In genomic region chr14:51088970-51089673, GRCm38 (mm10) we compare ENCODE assay signal across 7 mouse cellular contexts. TPM values are rescaled to one million over a fixed set of nuclear protein-coding genes. Genes with fewer than 3 reads are reported as not detected.
DNase-seq lines count a peak whose midpoint lies in the region; ATAC-seq lines count a peak whose summit lies in the region.

No protein-coding gene starts in this region.

- WGBS in intestine, embryonic 15.5 days = under 1% methylated on average over 34 of the region's 34 CpGs
- WGBS in midbrain, embryonic 10.5 days = under 1% methylated on average over 34 of the region's 34 CpGs

- peak; percentile 90 for ATAC-seq in intestine, embryonic 15.5 days

- H3K36me3 ChIP-seq in intestine, embryonic 15.5 days = no peaks in the 10 kb centered on the region
- no peaks in the 10 kb centered on the region for H3K36me3 ChIP-seq in midbrain, embryonic 10.5 days

- H3K27me3 ChIP-seq in intestine, embryonic 15.5 days (replicated peaks) = no peaks in the 10 kb centered on the region
- peaks cover 36% of the 10 kb centered on the region for H3K27me3 ChIP-seq in midbrain, embryonic 10.5 days (ENCODE audit: low read depth, poor library complexity, severe bottlenecking)

- no peaks in the 10 kb centered on the region for H3K9me3 ChIP-seq in intestine, embryonic 15.5 days
- H3K9me3 ChIP-seq in midbrain, embryonic 10.5 days (replicated peaks) = no peaks in the 10 kb centered on the region

- peak overlapping the region; percentile 57 for H3K9ac ChIP-seq in intestine, embryonic 15.5 days

- peak overlapping the region; percentile 63 for H3K4me3 ChIP-seq in intestine, embryonic 15.5 days (replicated peaks)
- H3K4me3 ChIP-seq in midbrain, embryonic 10.5 days = peak overlapping the region; percentile 67

- H3K4me1 ChIP-seq in intestine, embryonic 15.5 days (replicated peaks) = 0 out of 2 replicates have a peak, but pooled peaks cover 2% of the 10 kb centered on the region
- peaks cover 9% of the 10 kb centered on the region for H3K4me1 ChIP-seq in midbrain, embryonic 10.5 days

- H3K27ac ChIP-seq in intestine, embryonic 15.5 days = peak overlapping the region; percentile 87
- H3K27ac ChIP-seq in midbrain, embryonic 10.5 days (replicated peaks) = peak overlapping the region; percentile 84

- peak overlapping the region; percentile 77 for H3K4me2 ChIP-seq in intestine, embryonic 15.5 days (replicated peaks)

- intact Hi-C loops in left cerebral cortex, postnatal 25 days (cut with DNase I) = loop anchor here (1.0 to 10.0 kb wide), 4 partner anchors 25 to 926 kb away; partner anchors contain the start of genes Ccnb1ip1, Parp2 and Tmem253

- DNase-seq in adrenal gland, adult 18-20 months (ENCODE audit: low spot score in 2 of 2) = peak; percentile 96 to 99
- peak; percentile 94 for DNase-seq in embryo, embryonic 11 days
- DNase-seq in gastrocnemius, postnatal 25 days = peak; percentile 94
- DNase-seq in left cerebral cortex, postnatal 25 days (ENCODE audit: low spot score in 2 of 2) = peak; percentile 98 to 99
- DNase-seq in midbrain, embryonic 10.5 days (ENCODE audit: low spot score) = peak; percentile 96
- DNase-seq in right cerebral cortex, postnatal 4 days = peak; percentile 96

RNA-seq across cellular contexts. Expression of gene Rnase4, which starts 1.8 kb away (rescaled TPM):
- total RNA-seq in adrenal gland, adult 18-20 months (2021) = 10 to 100 TPM; 44.8 to 61.9 TPM
- 10 to 100 TPM; 30.5 to 40.6 TPM for total RNA-seq in gastrocnemius, postnatal 25 days (2021)
- 209 and 240 TPM in 2 replicates for polyA plus RNA-seq in intestine, embryonic 15.5 days (2015; fragmentation: Nextera tagmentation; extraction: Ambion mirVana)
- total RNA-seq in left cerebral cortex, postnatal 25 days (2021) = 10 to 100 TPM; 20.5 to 21.8 TPM
- polyA plus RNA-seq in midbrain, embryonic 10.5 days (2016; fragmentation: Nextera tagmentation; extraction: Ambion mirVana) = 8.2 and 9.5 TPM in 2 replicates

RNA-seq across cellular contexts. Expression of gene Ang, which starts 1.8 kb away (rescaled TPM):
- total RNA-seq in adrenal gland, adult 18-20 months (2021) = 1 to 10 TPM; 4.9 to 9.2 TPM
- total RNA-seq in gastrocnemius, postnatal 25 days (2021) = 1 to 10 TPM; 1.6 to 4.2 TPM
- polyA plus RNA-seq in intestine, embryonic 15.5 days (2015; fragmentation: Nextera tagmentation; extraction: Ambion mirVana) = 51.6 and 73.0 TPM in 2 replicates
- 1 to 10 TPM; 6.3 to 6.4 TPM for total RNA-seq in left cerebral cortex, postnatal 25 days (2021)
- 1.7 and 2.2 TPM in 2 replicates for polyA plus RNA-seq in midbrain, embryonic 10.5 days (2016; fragmentation: Nextera tagmentation; extraction: Ambion mirVana)

RNA-seq across cellular contexts. Expression of gene Olfr750, which starts 14.9 kb away (rescaled TPM):
- total RNA-seq in adrenal gland, adult 18-20 months (2021) = under 1 TPM in 1 of 2 experiments, not detected in 1; 0.03 TPM
- not detected for total RNA-seq in gastrocnemius, postnatal 25 days (2021)
- polyA plus RNA-seq in intestine, embryonic 15.5 days (2015; fragmentation: Nextera tagmentation; extraction: Ambion mirVana) = not detected in 2 replicates
- total RNA-seq in left cerebral cortex, postnatal 25 days (2021) = not detected
- not detected in 2 replicates for polyA plus RNA-seq in midbrain, embryonic 10.5 days (2016; fragmentation: Nextera tagmentation; extraction: Ambion mirVana)

RNA-seq across cellular contexts. Expression of gene Eddm3b, which starts 25.1 kb away (rescaled TPM):
- total RNA-seq in adrenal gland, adult 18-20 months (2021) = not detected
- not detected for total RNA-seq in gastrocnemius, postnatal 25 days (2021)
- not detected in 2 replicates for polyA plus RNA-seq in intestine, embryonic 15.5 days (2015; fragmentation: Nextera tagmentation; extraction: Ambion mirVana)
- total RNA-seq in left cerebral cortex, postnatal 25 days (2021) = not detected
- polyA plus RNA-seq in midbrain, embryonic 10.5 days (2016; fragmentation: Nextera tagmentation; extraction: Ambion mirVana) = 0.16 TPM in 1 of 2 replicates, not detected in the other

RNA-seq across cellular contexts. Expression of gene Rnase12, which starts 31.7 kb away (rescaled TPM):
- not detected for total RNA-seq in adrenal gland, adult 18-20 months (2021)
- total RNA-seq in gastrocnemius, postnatal 25 days (2021) = not detected
- polyA plus RNA-seq in intestine, embryonic 15.5 days (2015; fragmentation: Nextera tagmentation; extraction: Ambion mirVana) = 0.48 and 0.68 TPM in 2 replicates
- total RNA-seq in left cerebral cortex, postnatal 25 days (2021) = not detected
- not detected in 2 replicates for polyA plus RNA-seq in midbrain, embryonic 10.5 days (2016; fragmentation: Nextera tagmentation; extraction: Ambion mirVana)

Comparison
In these comparisons a context has a peak if more than half of its experiments do, and no peak if none do; other contexts are left out.
1. Peak in every context shown above with its lines: DNase-seq, ATAC-seq, H3K4me3 ChIP-seq and H3K27ac ChIP-seq.